Mouse (Mus musculus) testis, adult 2 months (tissue): ENCODE measurements around the gene Gm21739. TPM values are rescaled to one million over a fixed set of nuclear protein-coding genes. Genes with fewer than 3 reads are reported as not detected.
"Not testable (repeated sequence)": the region's sequence is repeated elsewhere in the genome, so short reads cannot be mapped to it uniquely, and the experiment has no call there.

ENCODE experiments used
- H3K27ac ChIP-seq: fragments of 200-500 bp; 2 replicates; pipeline ENCODE4 v1.5.1; 2012; ENCODE audit warnings: low read depth, low read length; ENCODE audit not compliant: control insufficient read depth, insufficient read depth
- H3K27me3 ChIP-seq: fragments of 200-500 bp; 2 replicates; pipeline ENCODE4 v1.6.1; 2012; ENCODE audit warnings: mild to moderate bottlenecking, low read length, moderate library complexity; ENCODE audit not compliant: control insufficient read depth, insufficient read depth
- H3K36me3 ChIP-seq: fragments of 200-500 bp; 2 replicates; pipeline ENCODE4 v1.6.1; 2012; ENCODE audit warnings: mild to moderate bottlenecking, low read length; ENCODE audit not compliant: control insufficient read depth, insufficient read depth
- H3K4me1 ChIP-seq: fragments of 200-500 bp; 2 replicates; pipeline ENCODE4 v1.6.1; 2012; ENCODE audit warnings: low read length; ENCODE audit not compliant: control insufficient read depth, insufficient read depth
- H3K4me3 ChIP-seq: fragments of 200-500 bp; 2 replicates; pipeline ENCODE4 v1.5.1; 2012; ENCODE audit warnings: low read depth, mild to moderate bottlenecking, low read length, moderate library complexity, mixed read lengths; ENCODE audit not compliant: control insufficient read depth
- polyA plus RNA-seq: library from polyadenylated mRNA; depleted of rRNA; stranded (reverse); fragments of >200 nt; gene quantifications from 2 replicates; pipeline ENCODE4 v1.2.3, GENCODE M21; 2012; rRNA removed

Gm21739 gene
- polyA plus RNA-seq = not detected in 2 replicates

DNA sequence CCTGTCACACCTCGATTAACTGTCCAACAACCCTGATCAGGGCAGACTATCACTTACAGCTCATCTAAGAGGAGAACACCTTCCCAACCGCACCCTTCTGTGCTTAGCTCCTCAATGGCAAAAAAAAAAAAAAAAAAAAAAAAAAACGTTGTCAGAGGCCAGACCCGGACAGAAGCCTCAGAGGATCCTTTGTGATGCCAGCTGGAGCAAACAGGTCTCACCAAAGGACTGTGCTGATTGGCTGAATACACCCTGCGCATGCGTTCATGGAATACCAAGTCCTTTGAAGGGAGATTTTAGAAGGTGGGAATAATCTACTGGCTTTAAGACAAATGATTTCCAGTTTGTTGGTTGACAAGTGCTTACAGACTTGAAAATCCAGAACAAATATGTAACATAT is at the start of gene Gm21739:
Gene Gm21739, minus strand, starts transcription at position 101 of the 400 bp plus-strand sequence.
- not testable (repeated sequence) for H3K27me3 ChIP-seq, H3K4me1 ChIP-seq, H3K27ac ChIP-seq, H3K36me3 ChIP-seq, H3K4me3 ChIP-seq
